Mouse (Mus musculus) CD4-positive helper T cell, adult 2 months (primary cell): ENCODE measurements around the gene Csrp2.

ENCODE experiments used
- DNase-seq: peaks from one replicate; pipeline ENCODE4 v3.0.0-alpha.2; 2012; ENCODE audit warnings: low read depth, missing footprints, low spot score

The Csrp2 gene

DNA sequence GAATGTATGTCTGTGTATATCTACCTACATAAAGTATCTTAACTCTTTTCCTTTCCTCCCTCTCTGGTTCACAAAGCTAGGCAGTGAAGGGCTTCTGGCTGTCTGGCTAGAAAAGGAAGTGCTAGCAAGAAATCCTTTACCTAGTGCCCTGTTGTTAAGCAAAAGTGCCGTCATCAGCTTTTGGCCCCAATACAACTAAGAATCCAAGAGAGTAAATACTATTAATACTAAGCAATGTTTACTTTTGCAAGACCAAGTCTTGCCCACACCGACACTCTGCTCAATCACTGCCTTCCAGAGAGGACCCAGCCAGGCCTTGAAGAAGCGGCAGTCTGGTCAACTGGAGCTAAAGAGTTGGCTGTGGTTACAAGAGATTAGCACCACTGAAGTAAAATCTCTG, 51.5 kb downstream of the Csrp2 start:
- no peak for DNase-seq

DNA sequence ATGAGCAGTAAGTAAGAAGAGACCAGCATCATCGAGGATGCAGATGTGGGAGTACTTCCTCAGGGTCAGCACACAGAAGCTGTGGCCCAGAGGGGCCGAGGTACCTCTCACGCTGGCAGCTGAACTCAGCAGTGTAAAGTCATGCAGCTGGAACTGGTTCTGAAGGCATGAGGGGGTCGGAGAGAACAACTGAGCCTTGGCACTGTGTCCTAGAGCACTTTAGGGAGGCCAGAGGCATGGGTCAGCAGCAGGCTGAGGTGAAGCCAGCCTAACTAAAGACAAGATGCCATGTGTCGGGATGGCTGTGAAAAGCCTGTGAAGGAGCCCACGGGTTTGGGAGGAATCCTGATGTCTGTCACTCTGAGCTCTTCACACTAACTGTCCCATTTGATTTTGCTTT, 51.9 kb downstream of the Csrp2 start:
- DNase-seq: no peak

DNA sequence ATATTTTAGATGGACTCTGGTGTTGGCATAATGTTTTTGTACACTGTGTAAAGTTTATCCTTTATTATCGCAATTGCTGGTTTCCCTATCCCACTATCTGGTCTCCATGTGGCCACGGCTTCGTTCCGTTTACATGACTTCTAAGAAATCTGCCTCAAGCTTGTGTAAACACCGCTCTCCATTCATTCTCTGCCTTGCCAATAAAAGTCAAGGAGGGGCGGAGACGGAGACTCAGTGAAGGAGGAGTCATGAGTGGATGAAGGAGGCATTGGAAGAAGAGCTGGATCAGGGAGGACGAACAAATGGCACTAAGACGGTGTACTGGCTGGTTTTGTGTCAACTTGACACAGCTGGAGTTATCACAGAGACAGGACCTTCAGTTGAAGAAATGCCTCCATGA, 52.4 kb downstream of the Csrp2 start:
- no peak for DNase-seq

- DNase-seq: peak; percentile 11
Observed at GRCm38 (mm10) chr10:110974463-110974862, 54.9 kb downstream of the Csrp2 start.

DNA sequence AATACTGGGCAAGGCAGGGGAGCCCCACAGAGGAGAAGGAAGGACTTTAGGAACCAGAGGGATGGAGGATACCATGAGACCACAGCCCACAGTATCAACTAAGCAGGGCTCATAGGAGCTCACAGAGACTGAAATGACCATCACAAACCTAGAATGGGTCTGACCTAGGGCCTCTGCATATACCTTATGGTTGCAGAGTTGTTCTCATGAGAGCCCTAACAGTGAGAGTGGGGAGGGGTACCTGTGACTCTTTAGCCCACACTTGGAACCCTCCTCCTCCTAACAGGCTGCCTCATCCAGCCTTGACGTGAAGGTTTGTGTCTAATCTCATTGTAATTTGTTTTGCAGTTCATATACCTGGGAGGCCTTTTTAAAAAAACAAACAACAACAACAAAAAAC, 55.3 kb downstream of the Csrp2 start:
- DNase-seq: no peak

GRCm38 (mm10) chr10:110976046-110976445, 56.5 kb downstream of the Csrp2 start:
- DNase-seq: peak; percentile 24

DNA sequence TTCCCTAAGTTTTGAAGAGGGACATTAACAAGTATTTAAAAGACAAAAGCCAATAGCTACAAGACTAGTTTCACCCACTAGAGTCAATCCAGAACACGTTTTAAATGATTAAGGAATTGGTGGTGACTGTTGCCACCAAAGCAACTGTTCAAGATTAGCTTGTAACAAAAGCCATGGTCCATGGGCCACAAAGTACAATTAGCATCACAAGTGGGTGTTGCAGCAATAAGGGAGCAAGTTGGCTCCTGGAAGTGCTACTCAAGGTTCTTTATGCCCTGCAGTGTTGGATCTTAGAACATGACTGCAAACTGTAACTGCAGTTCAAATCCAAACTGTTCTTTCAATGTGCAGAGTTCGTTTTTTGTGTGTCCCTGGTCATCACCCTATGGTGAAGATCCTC, 57.8 kb downstream of the Csrp2 start:
- no peak for DNase-seq

DNA sequence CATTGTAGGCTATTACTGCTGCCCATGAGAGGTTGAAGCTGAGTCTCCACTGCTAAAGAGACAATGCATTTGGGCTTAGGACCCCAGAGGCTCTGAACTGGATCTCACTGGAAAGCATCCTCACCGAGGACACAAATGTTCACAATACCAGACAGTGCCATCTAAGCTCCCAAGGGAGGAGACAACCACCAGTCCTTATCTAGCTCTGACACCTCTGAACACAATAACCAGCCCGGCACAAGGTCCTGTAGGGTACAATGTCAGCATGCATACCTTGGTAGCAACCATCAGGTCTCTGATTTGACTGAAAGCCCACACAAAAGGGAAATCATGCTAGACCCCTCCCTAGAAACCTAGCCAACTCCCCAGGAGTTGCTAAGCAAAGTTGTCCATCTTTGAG, 59.8 kb downstream of the Csrp2 start:
- DNase-seq: no peak

- no peak for DNase-seq
Observed at GRCm38 (mm10) chr10:110980441-110980840, 60.9 kb downstream of the Csrp2 start.

- DNase-seq: no peak
Observed at GRCm38 (mm10) chr10:110982771-110983170, 63.2 kb downstream of the Csrp2 start.

- no peak for DNase-seq
Observed at GRCm38 (mm10) chr10:110986682-110987081, 67.1 kb downstream of the Csrp2 start.
